Mouse (Mus musculus): Measurements from ENCODE around the gene Acap3. TPM values are rescaled to one million over a fixed set of nuclear protein-coding genes. Genes with fewer than 3 reads are reported as not detected.
A peak's percentile ranks its signal among the peaks of the same experiment; 100 is the strongest.

Gene Acap3
- total RNA-seq, 2 experiments from 2014 or later: 12.0 to 12.2 TPM

DNA sequence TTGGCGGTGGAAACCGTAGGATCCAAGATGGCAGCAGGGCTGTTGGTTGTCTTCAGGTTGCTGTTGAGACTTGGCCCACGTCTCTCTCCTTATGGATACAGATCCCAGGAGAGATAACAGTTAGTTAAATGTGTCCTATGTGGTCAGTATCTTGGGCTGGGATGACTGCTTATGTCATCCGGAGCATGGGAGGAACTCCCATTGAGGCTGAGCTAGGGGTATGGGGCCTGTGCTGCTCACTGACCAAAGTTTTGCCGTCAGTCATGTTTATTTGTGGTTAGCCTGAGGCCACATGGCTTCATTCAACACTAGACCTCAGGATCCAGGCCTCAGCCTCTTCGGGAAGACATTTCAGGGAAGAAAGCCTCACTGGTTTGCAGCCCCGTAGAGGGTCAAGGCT lies 20.2 kb upstream of the Acap3 start:
- intact Hi-C loops (cut with DNase I): loop anchor here (1.0 kb wide), 1 partner anchor 20 kb away; the partner anchor contains the start of genes Acap3 and Pusl1
- DNase-seq: no peak

DNA sequence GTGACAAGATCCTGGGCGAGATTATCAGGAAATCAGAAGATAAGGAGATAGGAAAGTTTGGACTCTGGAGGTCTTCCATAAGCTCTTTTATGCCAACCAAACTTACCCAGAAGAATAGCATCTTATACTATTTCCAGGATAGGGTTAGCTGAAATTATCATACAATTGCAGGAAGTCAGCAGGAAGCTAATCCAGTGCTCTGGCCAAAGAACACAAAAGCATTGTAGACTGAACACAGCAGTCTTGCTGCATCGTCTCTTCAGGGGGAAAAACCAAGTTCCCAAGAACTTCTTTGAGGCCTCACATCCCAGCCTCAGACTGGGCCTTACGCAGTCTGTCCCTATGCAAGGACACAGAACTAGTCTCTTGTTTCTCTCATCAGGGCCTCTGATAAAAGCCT lies 8.0 kb upstream of the Acap3 start:
- no peak for DNase-seq
- intact Hi-C loops (cut with DNase I): no loop called here

GRCm38 (mm10) chr4:155886330-155886729 lies 5.3 kb upstream of the Acap3 start:
- no peak for DNase-seq
- intact Hi-C loops (cut with DNase I): no loop called here

- no peak for DNase-seq
- intact Hi-C loops (cut with DNase I): no loop called here
Observed at GRCm38 (mm10) chr4:155887674-155888073, 3.9 kb upstream of the Acap3 start.

- no peak for DNase-seq
- intact Hi-C loops (cut with DNase I): no loop called here
Observed at GRCm38 (mm10) chr4:155888181-155888580, 3.4 kb upstream of the Acap3 start.

DNA sequence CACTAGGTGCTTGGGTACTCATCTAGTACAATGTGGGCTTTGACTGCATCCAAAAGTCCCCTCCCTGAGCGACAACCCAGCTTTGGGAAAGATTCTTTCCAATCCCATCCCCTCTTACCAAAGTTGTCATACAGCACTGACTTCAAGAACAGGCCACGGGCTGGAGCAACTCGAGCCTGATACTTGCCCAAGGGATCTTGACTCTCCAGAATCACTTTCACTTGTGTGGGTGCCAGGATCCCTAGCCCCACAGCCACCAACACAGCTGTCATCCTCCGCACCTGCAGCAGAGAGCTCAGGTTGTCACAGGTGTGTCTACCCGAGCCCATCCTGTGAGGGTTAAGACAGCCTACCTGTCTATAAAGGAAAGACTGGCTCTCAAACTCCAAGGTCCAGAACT lies 2.3 kb upstream of the Acap3 start:
- DNase-seq: no peak
- intact Hi-C loops (cut with DNase I): no loop called here

GRCm38 (mm10) chr4:155891011-155891471 lies 581 bp upstream of the Acap3 start:
- intact Hi-C loops (cut with DNase I): loop anchor here (1.0 to 5.0 kb wide), 4 partner anchors 20 to 101 kb away; partner anchors contain the start of genes Aurkaip1, B3galt6, Sdf4 and Ube2j2
- DNase-seq: no peak

DNA sequence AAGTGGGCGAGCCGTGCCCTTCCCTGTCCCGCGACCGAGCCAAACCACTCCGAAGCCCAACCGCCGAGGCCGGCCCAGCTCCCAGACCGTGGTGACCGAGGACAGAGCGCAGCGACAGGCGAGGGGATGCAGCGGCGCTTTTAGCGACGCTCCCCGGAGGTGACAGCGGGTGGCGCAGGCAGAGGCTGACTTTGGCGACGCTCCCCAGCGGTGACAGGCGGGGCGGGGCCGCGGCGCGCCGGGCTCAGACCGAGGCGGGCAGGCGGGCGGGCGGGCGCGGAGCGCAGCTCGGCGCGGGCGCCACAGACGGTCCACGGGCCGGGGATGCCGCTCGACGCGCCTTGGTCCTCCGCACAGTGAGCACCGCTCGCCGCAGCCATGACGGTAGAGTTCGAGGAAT lies 395 bp downstream of the Acap3 start:
- intact Hi-C loops (cut with DNase I): loop anchor here (2.0 to 5.0 kb wide), 4 partner anchors 45 to 100 kb away; partner anchors contain the start of genes Aurkaip1, B3galt6, Dvl1 and Sdf4
- DNase-seq: peak; percentile 86 to 88

- DNase-seq: no peak
- intact Hi-C loops (cut with DNase I): loop anchor here (2.0 to 5.0 kb wide), 4 partner anchors 46 to 100 kb away; partner anchors contain the start of genes Aurkaip1, B3galt6, Dvl1 and Sdf4
Observed at GRCm38 (mm10) chr4:155892438-155893211, 1.0 kb downstream of the Acap3 start.

DNA sequence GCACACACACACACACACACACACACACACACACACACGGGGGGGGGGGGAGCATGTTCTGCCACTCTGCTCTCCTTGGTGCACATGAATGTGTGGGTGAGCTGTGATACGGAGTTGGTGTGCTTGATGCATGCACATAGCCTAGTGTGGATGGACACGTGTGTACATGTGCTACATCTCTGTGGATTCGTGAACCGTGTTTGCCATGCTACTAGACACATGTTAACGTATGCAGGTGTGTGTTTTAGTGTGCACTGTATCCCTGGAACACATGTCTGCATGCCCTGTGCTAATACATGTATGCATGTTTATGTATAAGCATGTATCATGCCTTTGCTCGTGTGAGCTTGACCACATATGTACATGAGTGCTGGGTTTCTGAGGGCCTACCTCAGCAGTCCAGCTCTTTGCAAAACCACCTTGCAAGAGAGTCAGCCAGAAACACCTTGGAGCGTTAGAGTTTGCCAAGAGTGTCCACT lies 1.6 kb downstream of the Acap3 start:
- peak in 1 of 2 experiments; percentile 1 for DNase-seq
- intact Hi-C loops (cut with DNase I): loop anchor here (2.0 to 5.0 kb wide), 4 partner anchors 46 to 99 kb away; partner anchors contain the start of genes Aurkaip1, B3galt6, Dvl1 and Sdf4

GRCm38 (mm10) chr4:155894311-155894881 lies 2.8 kb downstream of the Acap3 start:
- intact Hi-C loops (cut with DNase I): loop anchor here (5.0 kb wide), 3 partner anchors 48 to 98 kb away; partner anchors contain the start of genes Aurkaip1, B3galt6, Sdf4 and Ube2j2
- peak; percentile 78 to 86 for DNase-seq

- intact Hi-C loops (cut with DNase I): no loop called here
- DNase-seq: peak; percentile 63 to 64
Observed at GRCm38 (mm10) chr4:155895216-155895615, 3.6 kb downstream of the Acap3 start.

DNA sequence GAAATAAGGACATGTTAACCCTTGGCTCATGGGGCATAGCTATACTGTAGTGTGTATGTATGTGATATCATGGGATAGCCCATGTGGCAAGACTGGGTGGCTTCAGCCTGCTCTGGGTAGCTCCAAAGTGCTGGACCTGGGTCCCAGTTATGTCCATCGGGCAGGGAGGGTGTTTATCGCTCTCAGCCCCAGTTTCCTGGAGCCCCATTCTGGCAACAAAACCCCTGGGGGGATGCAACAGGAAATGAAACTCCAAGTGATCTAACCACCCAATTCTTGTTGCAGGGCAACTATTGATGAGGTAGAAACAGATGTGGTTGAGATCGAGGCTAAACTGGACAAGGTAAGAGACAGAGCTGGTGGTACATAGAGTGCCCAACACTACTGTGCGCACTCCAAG lies 4.2 kb downstream of the Acap3 start:
- intact Hi-C loops (cut with DNase I): no loop called here
- peak in 1 of 2 experiments; percentile 6 for DNase-seq

DNA sequence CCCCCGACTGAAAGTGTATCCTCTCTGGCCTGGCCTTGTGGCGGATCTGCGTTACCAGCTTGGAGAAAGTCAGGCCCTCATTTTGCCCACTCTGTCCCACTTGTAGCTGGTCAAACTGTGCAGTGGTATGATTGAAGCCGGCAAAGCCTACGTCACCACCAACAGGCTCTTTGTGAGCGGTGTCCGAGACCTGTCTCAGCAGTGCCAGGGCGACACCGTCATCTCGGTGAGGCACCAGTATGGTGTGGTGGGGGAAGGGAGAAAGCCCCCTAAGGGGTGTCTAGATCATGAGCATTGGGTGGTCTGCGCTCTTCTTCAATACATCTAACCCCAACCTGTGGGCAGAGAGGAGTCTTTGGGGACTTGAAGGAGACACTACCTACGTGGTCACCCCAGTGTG lies 4.8 kb downstream of the Acap3 start:
- intact Hi-C loops (cut with DNase I): no loop called here
- DNase-seq: peak; percentile 0 to 1

DNA sequence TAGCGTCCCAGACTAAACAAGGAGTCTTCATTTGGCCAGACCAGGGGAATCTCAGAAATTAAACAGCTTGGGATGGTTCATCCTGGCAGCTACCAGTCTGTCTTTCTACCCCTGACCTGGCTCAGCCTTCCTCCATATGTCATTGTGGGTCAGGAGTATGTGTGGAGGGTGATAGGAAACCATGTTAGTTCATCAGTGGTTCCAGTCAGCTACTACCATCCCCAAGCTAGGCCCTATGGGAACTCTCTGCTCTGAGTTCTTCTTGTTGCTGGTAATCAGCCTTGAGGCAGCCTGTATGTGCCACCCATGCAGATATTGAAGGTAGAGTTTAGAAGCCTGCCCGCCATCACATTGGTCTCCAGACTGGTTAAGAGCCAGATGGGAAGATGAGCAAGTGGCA lies 6.7 kb downstream of the Acap3 start:
- intact Hi-C loops (cut with DNase I): no loop called here

GRCm38 (mm10) chr4:155899355-155899754 lies 7.7 kb downstream of the Acap3 start:
- DNase-seq: no peak
- intact Hi-C loops (cut with DNase I): no loop called here

More for the DNA sequence above, 6.7 kb downstream of the Acap3 start:
- no peak for DNase-seq

DNA sequence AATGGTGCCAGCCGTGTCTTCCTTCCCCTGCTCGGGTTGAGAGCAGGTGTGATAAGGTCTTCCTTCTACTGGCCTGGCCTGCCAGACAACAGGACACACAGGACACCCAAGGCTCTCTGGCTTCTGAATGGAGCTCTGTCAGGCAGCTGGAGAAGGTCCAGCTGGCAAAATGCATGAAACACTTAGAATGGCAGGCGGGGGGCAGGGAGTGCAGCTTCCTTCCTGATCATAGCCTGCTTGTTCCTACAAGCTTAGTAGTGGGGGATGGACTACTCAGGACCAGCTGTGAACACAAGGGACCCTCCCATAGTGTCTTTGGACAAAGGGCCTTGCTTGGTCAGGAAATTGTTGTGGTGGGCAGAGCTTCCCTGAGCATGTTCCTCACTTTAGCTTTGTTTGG lies 9.6 kb downstream of the Acap3 start:
- peak; percentile 30 to 33 for DNase-seq
- intact Hi-C loops (cut with DNase I): loop anchor here (2.0 kb wide), 1 partner anchor 42 kb away; the partner anchor contains the start of gene Ube2j2

DNA sequence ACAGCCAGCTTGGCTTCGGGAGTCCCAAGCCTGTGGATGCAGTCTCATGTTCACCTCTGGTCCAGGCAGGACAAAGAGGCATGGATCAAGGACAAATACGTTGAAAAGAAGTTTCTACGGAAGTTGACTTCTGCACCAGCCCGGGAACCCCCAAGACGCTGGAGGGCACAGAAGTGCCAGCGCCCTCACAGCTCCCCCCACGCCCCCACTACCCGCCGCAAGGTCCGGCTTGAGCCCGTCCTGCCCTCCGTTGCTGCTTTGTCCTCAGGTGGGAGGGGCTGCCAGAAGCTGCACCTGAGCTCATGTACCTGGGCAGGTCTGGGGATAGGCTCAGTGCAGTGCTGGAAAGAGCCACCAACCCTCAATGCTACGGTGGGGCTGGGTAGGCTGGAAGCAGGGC lies 11.6 kb downstream of the Acap3 start:
- intact Hi-C loops (cut with DNase I): no loop called here
- DNase-seq: peak in 1 of 2 experiments; percentile 0

- intact Hi-C loops (cut with DNase I): no loop called here
- peak; percentile 7 to 32 for DNase-seq
Observed at GRCm38 (mm10) chr4:155904318-155905102, 12.9 kb downstream of the Acap3 start.

GRCm38 (mm10) chr4:155905634-155906033 lies 14.0 kb downstream of the Acap3 start:
- intact Hi-C loops (cut with DNase I): no loop called here
- DNase-seq: peak in 1 of 2 experiments; percentile 1
